Mouse (Mus musculus) heart, embryonic 13.5 days (tissue): Measurements from ENCODE around the gene Vav2. TPM values are rescaled to one million over a fixed set of nuclear protein-coding genes. Genes with fewer than 3 reads are reported as not detected.
A peak's percentile ranks its signal among the peaks of the same experiment; 100 is the strongest.

Experiments used
- ATAC-seq: fragments of 200-750 bp; cut with Nextera tagmentation; 2 replicates; pipeline ENCODE4 v1.8.0; 2017; ENCODE audit warnings: moderate TSS enrichment; ENCODE audit not compliant: insufficient number of reproducible peaks, low FRiP score, low TSS enrichment; ENCODE audit errors: extremely low read depth
- H3K27ac ChIP-seq: fragments of 300-500 bp; sonication (generic); replicated peaks from 2 replicates; pipeline ENCODE4 v1.5.1; 2015; ENCODE audit warnings: moderate library complexity, mild to moderate bottlenecking, inconsistent platforms
- H3K27me3 ChIP-seq: fragments of 300-500 bp; sonication (generic); replicated peaks from 2 replicates; pipeline ENCODE4 v1.6.1; 2015; ENCODE audit warnings: mild to moderate bottlenecking, inconsistent platforms
- H3K36me3 ChIP-seq: fragments of 300-500 bp; sonication (generic); 2 replicates; pipeline ENCODE4 v1.6.1; 2015; ENCODE audit warnings: mild to moderate bottlenecking, inconsistent platforms
- H3K4me1 ChIP-seq: fragments of 300-500 bp; sonication (generic); 2 replicates; pipeline ENCODE4 v1.6.1; 2015; ENCODE audit warnings: inconsistent platforms
- H3K4me2 ChIP-seq: fragments of 300-500 bp; sonication (generic); 2 replicates; pipeline ENCODE4 v1.6.1; 2015; ENCODE audit warnings: inconsistent platforms, mild to moderate bottlenecking, moderate library complexity
- H3K4me3 ChIP-seq: fragments of 300-500 bp; sonication (generic); 2 replicates; pipeline ENCODE4 v1.5.1; 2015; ENCODE audit warnings: moderate library complexity, mild to moderate bottlenecking, inconsistent platforms
- H3K9ac ChIP-seq: fragments of 300-500 bp; sonication (generic); 2 replicates; pipeline ENCODE4 v1.6.1; 2015; ENCODE audit warnings: inconsistent platforms, mild to moderate bottlenecking, moderate library complexity
- H3K9me3 ChIP-seq: fragments of 300-500 bp; sonication (generic); 2 replicates; pipeline ENCODE4 v1.6.1; 2016; ENCODE audit warnings: inconsistent platforms
- WGBS: fragments of 180-500 bp; shearing (Covaris S2); methylation state at CpG from one replicate; pipeline ENCODE4 v1.1.7; 2015; ENCODE audit warnings: mixed read lengths; 5-methylcytosine and 5-hydroxymethylcytosine counted together
- polyA plus RNA-seq: library from polyadenylated mRNA; unstranded; fragments of >200 nt; fragmentation: Nextera tagmentation; extraction: Ambion mirVana; gene quantifications from 2 replicates; pipeline ENCODE4 v1.2.1, GENCODE M21; 2015

The Vav2 gene
- polyA plus RNA-seq: 2.6 and 2.7 TPM in 2 replicates

GRCm38 (mm10) chr2:27426855-27427457 lies at the start of gene Vav2:
Gene Vav2, minus strand, starts transcription at chr2:27427033.
- Histone ChIP-seq H3K4me1 (peaks cover 49% of the 10 kb centered on the region), H3K9ac (peak within 1 kb of the TSS; percentile 89), H3K4me2 (peak within 1 kb of the TSS; percentile 99), H3K27me3 (peaks cover 15% of the 10 kb centered on the region; the same call in 1 of the 2 replicates), H3K9me3 (no peaks in the 10 kb centered on the region), H3K27ac (peak within 1 kb of the TSS; percentile 61), H3K4me3 (peak within 1 kb of the TSS; percentile 84), H3K36me3 (no peaks in the 10 kb centered on the region)
- peak; percentile 92 for ATAC-seq
- WGBS: under 1% methylated on average over 45 of the region's 58 CpGs

GRCm38 (mm10) chr2:27475495-27476302 lies 48.9 kb upstream of the Vav2 start:
- ATAC-seq: peak; percentile 88

GRCm38 (mm10) chr2:27474621-27475484 lies 48.0 kb upstream of the Vav2 start:
- ATAC-seq: no peak
- Histone ChIP-seq H3K9me3 (no peaks in the 10 kb centered on the region), H3K36me3 (peaks cover 15% of the 10 kb centered on the region), H3K4me2 (peak overlapping the region; percentile 86), H3K9ac (peak overlapping the region; percentile 99), H3K4me3 (peak overlapping the region; percentile 99), H3K27me3 (no peaks in the 10 kb centered on the region), H3K27ac (peak overlapping the region; percentile 97), H3K4me1 (peaks cover 55% of the 10 kb centered on the region)
- WGBS: under 1% methylated on average over 78 of the region's 84 CpGs

More at GRCm38 (mm10) chr2:27475495-27476302, 48.9 kb upstream of the Vav2 start:
- Histone ChIP-seq H3K4me2 (peak overlapping the region; percentile 86), H3K9me3 (no peaks in the 10 kb centered on the region), H3K9ac (peak overlapping the region; percentile 99), H3K27ac (peak overlapping the region; percentile 97), H3K4me3 (peak overlapping the region; percentile 99), H3K4me1 (peaks cover 46% of the 10 kb centered on the region), H3K36me3 (peaks cover 15% of the 10 kb centered on the region), H3K27me3 (no peaks in the 10 kb centered on the region)
- under 1% methylated on average over 88 of the region's 96 CpGs for WGBS

GRCm38 (mm10) chr2:27473911-27474310 lies 47.1 kb upstream of the Vav2 start:
- peak overlapping the region; percentile 99 for H3K9ac ChIP-seq
- H3K9me3 ChIP-seq: no peaks in the 10 kb centered on the region
- peak overlapping the region; percentile 99 for H3K4me3 ChIP-seq
- ATAC-seq: no peak
- 28% methylated on average over 4 of the region's 4 CpGs for WGBS
- no peaks in the 10 kb centered on the region for H3K27me3 ChIP-seq
- H3K4me2 ChIP-seq: peak overlapping the region; percentile 86
- peaks cover 64% of the 10 kb centered on the region for H3K4me1 ChIP-seq
- H3K27ac ChIP-seq: peak overlapping the region; percentile 97
- peaks cover 15% of the 10 kb centered on the region for H3K36me3 ChIP-seq

- WGBS: 45% methylated on average over 7 of the region's 7 CpGs
- no peaks in the 10 kb centered on the region for H3K27me3 ChIP-seq
- peaks cover 71% of the 10 kb centered on the region for H3K4me1 ChIP-seq
- no peaks in the 10 kb centered on the region for H3K9me3 ChIP-seq
- H3K36me3 ChIP-seq: peaks cover 17% of the 10 kb centered on the region
- peak overlapping the region; percentile 99 for H3K9ac ChIP-seq
- no peak for ATAC-seq
- peak overlapping the region; percentile 86 for H3K4me2 ChIP-seq
- peak overlapping the region; percentile 97 for H3K27ac ChIP-seq
- H3K4me3 ChIP-seq: peak overlapping the region; percentile 99
Observed at GRCm38 (mm10) chr2:27473061-27473765, 46.4 kb upstream of the Vav2 start.

GRCm38 (mm10) chr2:27471170-27471584 lies 44.3 kb upstream of the Vav2 start:
- 0 out of 2 replicates have a peak overlapping the region, but pooled peaks have one; percentile 37 for H3K9ac ChIP-seq
- no peaks in the 10 kb centered on the region for H3K27me3 ChIP-seq
- no peak for ATAC-seq
- H3K36me3 ChIP-seq: peaks cover 31% of the 10 kb centered on the region
- H3K9me3 ChIP-seq: no peaks in the 10 kb centered on the region
- no peak overlapping the region for H3K4me3 ChIP-seq
- H3K4me1 ChIP-seq: peaks cover 78% of the 10 kb centered on the region
- H3K4me2 ChIP-seq: no peak overlapping the region
- no peak overlapping the region for H3K27ac ChIP-seq

GRCm38 (mm10) chr2:27470535-27470934 lies 43.7 kb upstream of the Vav2 start:
- H3K4me3 ChIP-seq: no peak overlapping the region
- no peak overlapping the region for H3K27ac ChIP-seq
- no peak overlapping the region for H3K4me2 ChIP-seq
- H3K27me3 ChIP-seq: no peaks in the 10 kb centered on the region
- peak overlapping the region; percentile 50; the same call in 1 of the 2 replicates for H3K9ac ChIP-seq
- peaks cover 78% of the 10 kb centered on the region for H3K4me1 ChIP-seq
- peaks cover 38% of the 10 kb centered on the region for H3K36me3 ChIP-seq
- 69% methylated on average over 2 of the region's 2 CpGs for WGBS
- no peaks in the 10 kb centered on the region for H3K9me3 ChIP-seq
- no peak for ATAC-seq

GRCm38 (mm10) chr2:27469991-27470355 lies 43.1 kb upstream of the Vav2 start:
- Histone ChIP-seq H3K27ac (no peak overlapping the region), H3K36me3 (peaks cover 42% of the 10 kb centered on the region), H3K27me3 (no peaks in the 10 kb centered on the region), H3K4me1 (peaks cover 78% of the 10 kb centered on the region), H3K9me3 (no peaks in the 10 kb centered on the region), H3K4me3 (no peak overlapping the region), H3K9ac (peak overlapping the region; percentile 50), H3K4me2 (no peak overlapping the region)
- WGBS: 58% methylated on average over 3 of the region's 3 CpGs
- no peak for ATAC-seq

- H3K36me3 ChIP-seq: peaks cover 47% of the 10 kb centered on the region
- no peak for ATAC-seq
- no peaks in the 10 kb centered on the region for H3K27me3 ChIP-seq
- H3K9me3 ChIP-seq: no peaks in the 10 kb centered on the region
- H3K4me1 ChIP-seq: peaks cover 78% of the 10 kb centered on the region
- H3K4me2 ChIP-seq: no peak overlapping the region
- H3K27ac ChIP-seq: no peak overlapping the region
- H3K4me3 ChIP-seq: no peak overlapping the region
- H3K9ac ChIP-seq: peak overlapping the region; percentile 64
- 69% methylated on average over 4 of the region's 4 CpGs for WGBS
Observed at GRCm38 (mm10) chr2:27469292-27469990, 42.6 kb upstream of the Vav2 start.

GRCm38 (mm10) chr2:27462901-27463300 lies 36.1 kb upstream of the Vav2 start:
- Histone ChIP-seq H3K27ac (no peak overlapping the region), H3K9ac (no peak overlapping the region), H3K4me3 (no peak overlapping the region), H3K27me3 (no peaks in the 10 kb centered on the region), H3K4me1 (peaks cover 12% of the 10 kb centered on the region), H3K9me3 (no peaks in the 10 kb centered on the region), H3K36me3 (peaks cover 92% of the 10 kb centered on the region), H3K4me2 (no peak overlapping the region)
- WGBS: 92% methylated on average over 4 of the region's 4 CpGs
- ATAC-seq: no peak
